Mouse (Mus musculus) MEL (cell line): ENCODE measurements around the gene Carf. TPM values are rescaled to one million over a fixed set of nuclear protein-coding genes. Genes with fewer than 3 reads are reported as not detected.

ENCODE experiments used
- DNase-seq: peaks from one replicate; pipeline ENCODE4 v3.0.0; 2011; ENCODE audit warnings: low read depth, low spot score
- H3K27ac ChIP-seq: 2 replicates; pipeline ENCODE4 v1.5.1; 2012; ENCODE audit warnings: low read depth, mild to moderate bottlenecking, control low read depth, low read length, moderate library complexity; ENCODE audit not compliant: control insufficient read depth
- H3K27me3 ChIP-seq, 2 experiments: fragments of 150-350 bp in 1 of 2; sonication (generic) in 1 of 2; 2 replicates each; pipeline ENCODE4 v1.6.1; 2012; ENCODE audit warnings: low read length in 2 of 2, mild to moderate bottlenecking in 2 of 2, improper control_type of control experiment in 1 of 2, moderate library complexity in 1 of 2; ENCODE audit not compliant: insufficient read depth in 2 of 2, control insufficient read depth in 1 of 2
- H3K36me3 ChIP-seq, 2 experiments: 2 replicates each; pipeline ENCODE4 v1.6.1; 2012 to 2014; ENCODE audit warnings: low read length in 2 of 2, improper control_type of control experiment in 1 of 2, inconsistent platforms in 1 of 2, mild to moderate bottlenecking in 1 of 2; ENCODE audit not compliant: insufficient read depth in 2 of 2, control insufficient read depth in 1 of 2
- H3K4me1 ChIP-seq, 2 experiments: fragments of 150-350 bp in 1 of 2; sonication (generic) in 1 of 2; 2 replicates each; pipeline ENCODE4 v1.6.1; 2012; ENCODE audit warnings: low read length in 2 of 2, improper control_type of control experiment in 1 of 2, mild to moderate bottlenecking in 1 of 2; ENCODE audit not compliant: insufficient read depth in 2 of 2, control insufficient read depth in 1 of 2
- H3K4me3 ChIP-seq, 2 experiments: fragments of 150-350 bp in 1 of 2; sonication (generic) in 1 of 2; 2 replicates each; pipeline ENCODE4 v1.5.1; 2012; ENCODE audit warnings: low read depth in 2 of 2, low read length in 2 of 2, mild to moderate bottlenecking in 2 of 2, moderate library complexity in 2 of 2, control low read depth in 1 of 2, improper control_type of control experiment in 1 of 2; ENCODE audit not compliant: control insufficient read depth in 1 of 2, insufficient read depth in 1 of 2
- H3K79me2 ChIP-seq: 2 replicates; pipeline ENCODE4 v1.6.1; 2012; ENCODE audit warnings: mild to moderate bottlenecking, low read length, moderate library complexity; ENCODE audit not compliant: control insufficient read depth, poor library complexity, insufficient read depth
- H3K9ac ChIP-seq: 2 replicates; pipeline ENCODE4 v1.6.1; 2012; ENCODE audit warnings: low read depth, mild to moderate bottlenecking, control low read depth, low read length, moderate library complexity; ENCODE audit not compliant: control insufficient read depth, poor library complexity, severe bottlenecking
- H3K9me3 ChIP-seq: fragments of 150-350 bp; sonication (generic); replicated peaks from 2 replicates; pipeline ENCODE4 v1.6.1; 2012; ENCODE audit warnings: mild to moderate bottlenecking, low read length, improper control_type of control experiment, moderate library complexity; ENCODE audit not compliant: insufficient read depth
- CTCF ChIP-seq, 3 experiments: IDR thresholded peaks in 2 of 3; conservative IDR thresholded peaks in 1 of 3; 2 replicates each; pipeline ENCODE4 v1.5.1; 2011 to 2012; ENCODE audit warnings: low read length in 3 of 3, low read depth in 2 of 3, mild to moderate bottlenecking in 2 of 3, improper control_type of control experiment in 1 of 3, inconsistent platforms in 1 of 3, mixed read lengths in 1 of 3, moderate library complexity in 1 of 3; ENCODE audit not compliant: control insufficient read depth in 1 of 3, insufficient read depth in 1 of 3, poor library complexity in 1 of 3, severe bottlenecking in 1 of 3
- EP300 ChIP-seq, 2 experiments: IDR thresholded peaks; 2 replicates each; pipeline ENCODE4 v1.6.1; 2011; ENCODE audit warnings: improper control_type of control experiment in 2 of 2, low read length in 2 of 2, low read depth in 1 of 2, mild to moderate bottlenecking in 1 of 2
- GABPA ChIP-seq: IDR thresholded peaks from 2 replicates; pipeline ENCODE4 v1.6.1; 2012; ENCODE audit warnings: low read depth, mild to moderate bottlenecking, inconsistent platforms, low read length, improper control_type of control experiment, moderate library complexity
- MAZ ChIP-seq: IDR thresholded peaks from 2 replicates; pipeline ENCODE4 v1.6.1; 2012; ENCODE audit warnings: low read depth, mild to moderate bottlenecking, inconsistent platforms, low read length, improper control_type of control experiment
- NELFE ChIP-seq: IDR thresholded peaks from 2 replicates; pipeline ENCODE4 v1.6.1; 2011; ENCODE audit warnings: low read depth, low read length, improper control_type of control experiment
- RAD21 ChIP-seq: IDR thresholded peaks from 2 replicates; pipeline ENCODE4 v1.6.1; 2011; ENCODE audit warnings: mild to moderate bottlenecking, low read depth, low read length, improper control_type of control experiment
- SMC3 ChIP-seq: IDR thresholded peaks from 2 replicates; pipeline ENCODE4 v1.6.1; 2011; ENCODE audit warnings: low read depth, low read length, improper control_type of control experiment
- ZKSCAN1 ChIP-seq: IDR thresholded peaks from 2 replicates; pipeline ENCODE4 v1.6.1; 2012; ENCODE audit warnings: low read depth, mild to moderate bottlenecking, inconsistent platforms, low read length, improper control_type of control experiment, moderate library complexity
- ZNF384 ChIP-seq: IDR thresholded peaks from 2 replicates; pipeline ENCODE4 v1.6.1; 2012; ENCODE audit warnings: low read depth, mild to moderate bottlenecking, inconsistent platforms, low read length, improper control_type of control experiment
- polyA plus RNA-seq, 2 experiments: library from polyadenylated mRNA; stranded (reverse) in 1 of 2; unstranded in 1 of 2; fragments of >175 nt in 1 of 2; fragments of >200 nt in 1 of 2; gene quantifications; 2 replicates each; pipeline versions ENCODE4 v1.2.1 to v1.2.4; 2012; ENCODE audit warnings: low replicate concordance in 2 of 2, low read depth in 1 of 2; ENCODE audit not compliant: insufficient read length in 2 of 2, insufficient read depth in 1 of 2, missing spikeins in 1 of 2
- total RNA-seq: library from RNA; depleted of rRNA; stranded (reverse); fragments of 300-350 nt; gene quantifications from 2 replicates; pipeline ENCODE4 v1.2.3, GENCODE M21; 2012; rRNA removed

Gene Carf
- total and polyA plus RNA-seq, 3 experiments = 3.7 to 6.1 TPM; not detected in 1

GRCm38 (mm10) chr1:60196813-60197212 lies 98.8 kb downstream of the Carf start:
- no peaks in the 10 kb centered on the region for H3K27me3 ChIP-seq
- DNase-seq = peak; percentile 23
- H3K36me3 ChIP-seq = peaks cover 0 to 4% of the 10 kb centered on the region in 2 experiments; a peak in 2 of 4 replicates
- no peaks in the 10 kb centered on the region for H3K9me3 ChIP-seq
- H3K9ac ChIP-seq = no peak overlapping the region
- TF ChIP-seq EP300 (IDR thresholded peaks at IDR 0.05; ENCODE audit: low read depth in 1 of 2, low read length in 2 of 2) (no peak), ZNF384 (no peak), GABPA (no peak), CTCF (IDR thresholded peaks at IDR 0.05 in 2 of 3, conservative IDR thresholded peaks at IDR 0.05 in 1 of 3; ENCODE audit: control insufficient read depth in 1 of 3, insufficient read depth in 1 of 3, low read depth in 2 of 3, low read length in 3 of 3, poor library complexity in 1 of 3, severe bottlenecking in 1 of 3) (peak; percentile 31 to 48 (median 36); a peak in 5 of 6 replicates), ZKSCAN1 (no peak), RAD21 (peak; percentile 40), NELFE (no peak)
- no peak overlapping the region for H3K4me3 ChIP-seq
- H3K79me2 ChIP-seq = no peaks in the 10 kb centered on the region
- H3K27ac ChIP-seq = no peak overlapping the region
- H3K4me1 ChIP-seq = no peaks in the 10 kb centered on the region

- no peak overlapping the region for H3K27ac ChIP-seq
- H3K4me1 ChIP-seq = no peaks in the 10 kb centered on the region
- H3K4me3 ChIP-seq = no peak overlapping the region
- DNase-seq = no peak
- H3K27me3 ChIP-seq = no peaks in the 10 kb centered on the region
- peaks cover 0 to 7% of the 10 kb centered on the region in 2 experiments; a peak in 2 of 4 replicates for H3K36me3 ChIP-seq
- TF ChIP-seq SMC3 = no peak
- no peak for TF ChIP-seq MAZ
- H3K9me3 ChIP-seq = no peaks in the 10 kb centered on the region
- H3K9ac ChIP-seq = no peak overlapping the region
- H3K79me2 ChIP-seq = no peaks in the 10 kb centered on the region
Measured at GRCm38 (mm10) chr1:60199006-60199405, 101.0 kb downstream of the Carf start.

Other genes starting within 250 kb of the Carf start
- 11.2 and 17.1 TPM in 2 replicates for gene Fam117b, start 185.2 kb upstream of the Carf start, total RNA-seq
- 10 to 100 TPM in 1 of 2 experiments, not detected in 1; 15.5 TPM for gene Fam117b, start 185.2 kb upstream of the Carf start, polyA plus RNA-seq
- gene Ica1l, start 55.1 kb upstream of the Carf start, total RNA-seq = 4.9 and 6.1 TPM in 2 replicates
- 1 to 10 TPM in 1 of 2 experiments, not detected in 1; 6.2 TPM for gene Ica1l, start 55.1 kb upstream of the Carf start, polyA plus RNA-seq
- 94.4 and 99.1 TPM in 2 replicates for gene Wdr12, start 398 bp downstream of the Carf start, total RNA-seq
- 100 to 1,000 TPM in 1 of 2 experiments, 10 to 100 TPM in 1; 82.7 to 420 TPM for gene Wdr12, start 398 bp downstream of the Carf start, polyA plus RNA-seq
- 2.0 and 2.5 TPM in 2 replicates for gene Nbeal1, start 82.4 kb downstream of the Carf start, total RNA-seq
- gene Nbeal1, start 82.4 kb downstream of the Carf start, polyA plus RNA-seq = 1 to 10 TPM in 1 of 2 experiments, not detected in 1; 1.5 TPM
- 20.2 and 24.0 TPM in 2 replicates for gene Cyp20a1, start 245.1 kb downstream of the Carf start, total RNA-seq
- gene Cyp20a1, start 245.1 kb downstream of the Carf start, polyA plus RNA-seq = 10 to 100 TPM in 1 of 2 experiments, not detected in 1; 14.5 TPM